Mouse (Mus musculus): Measurements from ENCODE around the gene Adm.
"Not testable (repeated sequence)": the region's sequence is repeated elsewhere in the genome, so short reads cannot be mapped to it uniquely, and the experiment has no call there.

Gene Adm

DNA sequence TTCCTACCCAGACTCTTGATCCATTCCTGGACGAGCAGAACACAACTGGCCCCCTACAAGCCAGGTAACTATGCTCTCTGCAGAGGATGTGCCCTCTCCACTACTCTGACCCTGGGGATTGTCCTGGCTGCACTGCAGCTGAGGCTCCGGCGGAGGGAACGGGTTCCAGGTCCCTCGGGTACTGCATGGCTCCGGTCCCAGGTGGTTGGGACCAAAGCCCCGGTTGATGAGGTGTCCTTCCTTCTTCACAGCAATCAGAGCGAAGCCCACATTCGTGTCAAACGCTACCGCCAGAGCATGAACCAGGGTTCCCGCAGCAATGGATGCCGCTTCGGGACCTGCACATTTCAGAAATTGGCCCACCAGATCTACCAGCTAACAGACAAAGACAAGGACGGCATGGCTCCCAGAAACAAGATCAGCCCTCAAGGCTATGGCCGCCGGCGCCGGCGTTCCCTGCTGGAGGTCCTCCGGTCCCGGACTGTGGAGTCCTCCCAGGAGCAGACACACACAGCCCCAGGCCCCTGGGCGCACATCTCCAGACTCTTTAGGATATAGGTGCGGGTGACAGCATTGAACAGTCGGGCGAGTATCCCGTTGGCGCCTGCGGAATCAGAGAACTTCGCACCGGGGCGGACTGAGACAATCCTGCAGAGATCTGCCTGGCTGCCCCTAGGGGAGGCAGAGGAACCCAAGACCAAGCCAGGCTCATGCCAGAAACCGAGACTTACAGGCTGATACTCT is 1.3 kb downstream of the Adm start:
- in situ Hi-C loops (cut with MboI): loop anchor here (10.0 kb wide), 1 partner anchor 344 kb away; no protein-coding TSS in a partner anchor

DNA sequence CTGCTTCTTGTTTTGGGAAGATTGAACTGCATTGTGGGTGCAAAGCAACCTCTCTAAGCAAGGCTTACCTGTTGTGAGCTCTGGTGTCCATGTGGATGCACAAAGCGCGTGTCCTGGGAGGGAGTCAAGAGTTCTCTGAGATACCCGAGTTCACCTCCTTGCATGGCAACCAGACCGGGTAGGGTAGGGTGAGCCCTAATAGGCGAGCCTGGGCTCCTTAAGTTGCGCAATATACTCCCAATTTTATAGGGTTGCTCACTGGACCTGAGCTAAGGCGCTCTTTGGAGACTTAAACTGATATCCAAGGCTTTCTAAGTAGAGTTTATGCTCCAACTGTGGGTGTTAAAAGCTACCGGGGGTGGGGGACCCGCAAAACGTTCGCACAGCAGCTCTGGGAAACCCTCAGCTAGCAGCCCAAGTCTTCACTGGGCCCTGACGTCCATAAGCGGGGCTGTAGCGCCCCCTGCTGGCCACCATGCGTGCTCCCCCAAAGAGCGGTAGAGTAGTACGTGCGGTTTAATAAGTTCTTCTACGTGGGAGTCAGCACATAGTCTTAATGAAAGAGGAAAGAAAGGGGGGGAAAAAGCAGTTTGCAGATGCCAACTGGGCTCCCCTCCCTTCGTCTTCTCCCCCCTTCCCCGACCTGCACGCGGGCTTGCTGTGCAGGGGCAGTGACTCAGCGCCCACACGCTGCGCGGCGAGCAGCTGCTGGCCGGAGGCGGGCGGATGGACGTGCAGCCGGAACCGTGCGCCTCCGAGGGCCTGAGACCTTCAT is 2.6 kb downstream of the Adm start:
- in situ Hi-C loops (cut with MboI): loop anchor here (10.0 kb wide), 1 partner anchor 345 kb away; no protein-coding TSS in a partner anchor

DNA sequence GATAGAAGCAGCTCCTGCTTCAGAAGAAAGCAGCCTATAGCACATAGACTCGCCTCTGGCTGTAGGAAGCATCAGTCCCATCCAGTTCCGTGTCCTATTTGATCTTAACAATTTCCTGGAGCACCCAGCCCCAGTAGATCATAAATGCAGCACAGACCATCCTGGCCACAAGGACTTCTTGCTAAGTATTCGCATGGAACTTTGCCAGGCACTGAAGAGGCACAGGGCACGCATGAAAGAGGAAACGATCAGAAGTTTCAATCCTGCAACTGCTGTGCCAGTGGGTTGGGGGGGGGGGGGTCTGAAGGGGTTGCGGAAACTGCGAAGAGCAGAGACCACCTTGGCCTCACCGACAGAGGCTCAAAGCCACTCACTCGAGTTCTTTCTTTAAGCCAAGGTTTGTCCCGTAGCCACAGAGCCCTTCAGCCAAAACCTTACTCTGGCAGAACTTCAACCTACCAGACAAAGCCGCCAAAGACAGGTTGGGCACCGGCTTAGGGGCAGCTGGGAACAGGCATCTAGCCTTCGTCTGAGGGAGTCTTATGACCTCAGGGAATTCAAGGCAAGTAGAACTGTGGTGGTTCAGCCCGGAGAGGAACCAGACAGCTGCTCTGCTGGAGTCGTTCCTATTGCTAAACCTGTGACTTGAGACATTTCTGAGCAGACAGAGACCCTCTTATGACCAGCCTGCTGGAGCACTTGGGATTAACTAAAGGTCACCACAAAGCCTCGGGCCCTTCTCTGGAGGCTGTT is 3.9 kb downstream of the Adm start:
- in situ Hi-C loops (cut with MboI): no loop called here

DNA sequence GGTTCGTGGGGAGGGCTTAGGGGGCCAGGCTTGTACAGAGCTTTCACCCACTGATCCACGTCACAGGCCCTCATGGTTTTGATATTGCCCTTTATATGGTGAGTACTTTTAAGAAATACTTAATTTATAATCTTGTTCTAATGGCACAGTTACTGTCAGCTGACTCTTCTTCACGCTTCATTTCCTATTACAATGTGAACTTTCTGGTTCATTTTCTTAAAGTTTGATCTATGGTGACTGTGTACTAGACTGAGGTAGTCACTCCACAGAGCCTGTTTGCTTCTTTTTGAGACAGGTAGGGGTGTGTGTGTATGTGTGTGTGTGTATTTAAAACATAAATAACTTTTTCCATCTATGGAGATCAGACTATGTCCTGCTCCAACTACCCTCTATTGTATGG is 8.5 kb downstream of the Adm start:
- in situ Hi-C loops (cut with MboI): no loop called here

DNA sequence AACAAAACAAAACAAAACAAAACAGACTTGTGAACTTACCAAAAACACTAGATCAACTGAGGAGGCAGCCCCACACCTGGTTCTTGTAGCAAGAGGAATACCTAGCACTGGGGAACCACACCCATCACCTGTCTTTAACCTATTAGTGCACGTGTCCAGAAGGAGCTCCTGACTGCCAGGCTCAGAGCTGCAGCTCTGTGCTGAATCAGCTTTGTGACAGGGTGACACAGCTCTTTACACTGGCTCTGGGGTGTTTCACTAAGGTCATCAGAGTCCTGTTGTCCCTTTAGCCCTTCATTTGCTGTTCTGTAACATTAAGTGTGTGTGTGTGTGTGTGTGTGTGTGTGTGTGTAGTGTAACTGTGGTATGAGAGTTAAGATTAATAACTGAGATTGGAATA is 9.1 kb downstream of the Adm start:
- in situ Hi-C loops (cut with MboI): no loop called here

DNA sequence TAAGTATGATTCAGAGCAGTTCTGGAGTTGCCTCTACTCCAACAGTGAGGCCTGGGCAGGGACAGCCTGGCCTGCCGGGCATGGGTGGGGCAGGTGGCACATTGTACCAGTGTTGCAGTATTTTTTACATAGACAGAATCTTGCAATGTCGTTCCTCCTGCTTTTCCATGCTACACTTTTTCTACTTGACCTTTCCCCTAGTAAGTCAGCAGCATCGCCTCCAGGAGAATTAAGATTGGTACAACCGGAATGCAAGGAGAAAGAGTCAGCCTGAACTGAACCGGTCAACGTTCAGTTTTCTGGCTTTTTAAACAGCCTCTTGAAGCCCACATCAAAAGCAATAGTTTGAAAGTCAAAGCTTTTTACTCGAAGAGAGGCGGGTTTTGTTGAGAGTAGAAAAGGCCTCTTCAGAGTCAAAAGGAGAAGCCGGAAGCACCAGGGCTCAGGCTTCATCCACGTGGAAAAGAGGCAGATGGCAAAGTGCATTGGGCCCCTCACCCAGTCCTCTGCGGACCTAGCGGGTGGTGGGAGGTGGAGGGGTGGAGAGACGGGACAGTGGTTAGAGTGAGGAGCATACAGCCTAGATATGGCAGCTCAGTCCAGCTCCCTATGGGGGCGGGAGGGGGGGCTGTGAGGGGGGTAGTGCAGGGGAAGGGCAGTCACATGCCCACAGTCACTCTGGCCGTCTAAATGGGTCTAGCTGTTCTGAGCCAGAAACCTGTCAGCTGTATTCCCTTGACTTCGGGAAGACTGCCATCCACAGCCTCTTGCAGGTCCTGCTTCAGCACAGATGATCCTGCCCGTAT is 11.0 kb downstream of the Adm start:
- in situ Hi-C loops (cut with MboI): no loop called here

DNA sequence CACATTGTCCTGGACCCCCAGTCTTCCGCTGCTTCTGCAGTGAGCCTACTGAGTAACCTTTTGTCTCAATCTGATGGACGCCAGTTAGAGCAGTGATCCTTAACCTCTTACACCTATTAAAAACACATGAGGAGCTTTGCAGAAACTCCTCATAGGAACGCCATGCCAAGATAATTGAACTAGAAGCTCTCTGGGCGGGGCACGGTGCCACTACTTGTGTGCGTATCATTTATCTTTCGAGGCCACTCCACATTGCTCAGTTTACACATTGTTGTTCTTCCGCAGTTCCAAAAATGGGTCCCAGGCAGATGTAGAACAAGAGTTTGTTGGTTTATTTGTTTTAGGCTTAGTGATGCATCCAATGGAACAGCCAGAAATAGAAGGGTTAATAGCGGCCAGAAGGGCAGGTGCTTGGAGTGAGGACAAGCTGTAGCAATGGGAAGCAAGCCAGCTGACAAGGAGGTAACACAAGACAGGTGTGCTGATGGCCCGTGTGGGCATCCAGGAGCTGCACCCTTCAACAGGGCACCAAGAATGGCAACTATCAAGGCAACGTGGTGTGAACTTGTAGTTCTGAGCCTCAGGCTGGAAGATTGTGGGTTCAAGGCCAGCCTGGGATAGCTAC is 11.9 kb downstream of the Adm start:
- in situ Hi-C loops (cut with MboI): no loop called here

DNA sequence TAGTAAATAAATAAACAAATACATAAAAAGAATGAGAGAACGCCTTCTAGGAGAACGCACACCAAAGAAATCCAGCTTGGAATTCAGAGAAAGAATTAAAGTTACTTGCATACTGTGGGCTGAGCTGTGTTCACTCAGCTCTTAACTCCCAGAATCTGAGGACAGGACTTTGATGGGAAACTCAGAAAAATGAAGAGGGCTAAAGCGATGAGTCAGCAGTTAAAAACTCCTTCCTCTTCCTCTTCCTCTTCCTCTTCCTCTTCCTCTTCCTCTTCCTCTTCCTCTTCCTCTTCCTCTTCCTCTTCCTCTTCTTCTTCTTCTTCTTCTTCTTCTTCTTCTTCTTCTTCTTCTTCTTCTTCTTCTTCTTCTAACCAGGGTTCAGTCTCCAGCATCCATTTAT is 12.5 kb downstream of the Adm start:
- in situ Hi-C loops (cut with MboI): not testable (repeated sequence)

DNA sequence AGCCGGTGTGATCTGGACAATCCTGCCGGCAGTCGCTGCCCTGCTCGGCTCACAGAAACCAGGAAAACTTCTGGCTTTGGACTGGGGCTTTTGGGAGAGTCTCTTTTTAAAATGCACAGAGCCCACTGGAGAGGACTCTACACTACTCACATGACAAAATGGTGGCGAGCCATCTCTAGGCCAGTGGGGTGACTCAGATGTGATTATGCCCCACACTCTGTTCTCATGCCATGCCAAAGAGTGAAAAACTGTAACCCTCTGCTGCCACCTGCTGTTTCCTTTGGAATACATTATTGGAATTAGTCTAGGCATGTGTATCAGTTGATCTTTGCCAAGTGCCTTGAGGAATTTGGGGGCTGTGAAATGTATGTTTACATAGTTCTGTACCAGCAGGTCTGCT is 17.9 kb downstream of the Adm start:
- in situ Hi-C loops (cut with MboI): no loop called here

DNA sequence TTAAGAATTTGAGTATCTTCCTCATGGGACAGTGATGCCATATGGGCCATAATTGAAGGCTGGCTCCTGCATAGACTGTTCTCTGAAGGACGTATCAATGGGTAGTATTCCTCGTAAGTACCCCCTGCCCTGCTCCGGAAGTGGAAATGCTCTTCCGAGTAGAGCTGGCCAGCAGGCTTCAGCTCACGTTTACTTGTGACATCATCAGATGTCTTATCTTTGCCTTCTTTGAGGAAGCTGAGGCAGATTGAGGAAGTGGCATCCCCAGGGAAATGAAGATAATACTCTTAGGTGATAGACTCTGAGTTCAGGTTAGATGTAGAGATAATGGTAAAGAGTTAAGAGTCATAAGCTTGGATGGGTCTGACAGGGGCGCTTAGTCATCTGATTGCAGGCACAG is 18.4 kb downstream of the Adm start:
- in situ Hi-C loops (cut with MboI): no loop called here

DNA sequence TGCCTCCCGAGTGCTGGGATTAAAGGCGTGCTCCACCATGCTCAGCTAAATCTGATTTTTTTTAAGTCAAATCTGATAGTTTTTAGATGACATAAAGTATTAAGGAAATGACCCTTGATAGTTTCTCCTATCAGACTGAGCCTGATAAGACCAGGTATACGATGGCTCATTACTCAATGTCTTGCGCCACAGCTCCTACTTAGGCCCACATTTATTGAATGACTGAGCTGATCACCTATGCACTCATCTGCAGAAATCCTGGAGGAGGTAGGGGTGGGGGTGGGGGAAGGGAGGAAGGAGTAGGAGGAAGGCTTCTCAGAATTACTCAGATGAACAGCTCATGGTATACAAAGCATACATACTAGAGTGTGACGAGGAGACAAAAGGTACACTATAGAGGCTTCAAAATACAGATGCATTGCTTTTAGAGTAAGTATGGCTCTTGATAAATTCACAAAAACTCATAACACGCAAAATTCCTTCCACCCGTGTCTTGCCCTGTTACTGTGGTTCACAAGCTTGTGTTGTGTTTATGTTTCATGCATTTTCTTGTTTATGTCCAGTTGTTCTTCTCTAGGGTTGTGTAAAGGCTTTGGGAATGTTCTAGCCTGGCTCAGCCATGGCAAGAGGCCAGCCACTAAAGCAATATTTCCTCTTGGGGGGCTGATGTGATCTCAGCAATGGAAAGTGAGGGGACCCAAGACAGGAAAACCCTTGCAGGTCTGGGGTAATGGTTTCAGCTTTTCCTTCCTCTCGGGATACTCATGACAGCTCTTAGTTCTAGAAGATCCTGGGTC is 19.3 kb downstream of the Adm start:
- in situ Hi-C loops (cut with MboI): no loop called here

DNA sequence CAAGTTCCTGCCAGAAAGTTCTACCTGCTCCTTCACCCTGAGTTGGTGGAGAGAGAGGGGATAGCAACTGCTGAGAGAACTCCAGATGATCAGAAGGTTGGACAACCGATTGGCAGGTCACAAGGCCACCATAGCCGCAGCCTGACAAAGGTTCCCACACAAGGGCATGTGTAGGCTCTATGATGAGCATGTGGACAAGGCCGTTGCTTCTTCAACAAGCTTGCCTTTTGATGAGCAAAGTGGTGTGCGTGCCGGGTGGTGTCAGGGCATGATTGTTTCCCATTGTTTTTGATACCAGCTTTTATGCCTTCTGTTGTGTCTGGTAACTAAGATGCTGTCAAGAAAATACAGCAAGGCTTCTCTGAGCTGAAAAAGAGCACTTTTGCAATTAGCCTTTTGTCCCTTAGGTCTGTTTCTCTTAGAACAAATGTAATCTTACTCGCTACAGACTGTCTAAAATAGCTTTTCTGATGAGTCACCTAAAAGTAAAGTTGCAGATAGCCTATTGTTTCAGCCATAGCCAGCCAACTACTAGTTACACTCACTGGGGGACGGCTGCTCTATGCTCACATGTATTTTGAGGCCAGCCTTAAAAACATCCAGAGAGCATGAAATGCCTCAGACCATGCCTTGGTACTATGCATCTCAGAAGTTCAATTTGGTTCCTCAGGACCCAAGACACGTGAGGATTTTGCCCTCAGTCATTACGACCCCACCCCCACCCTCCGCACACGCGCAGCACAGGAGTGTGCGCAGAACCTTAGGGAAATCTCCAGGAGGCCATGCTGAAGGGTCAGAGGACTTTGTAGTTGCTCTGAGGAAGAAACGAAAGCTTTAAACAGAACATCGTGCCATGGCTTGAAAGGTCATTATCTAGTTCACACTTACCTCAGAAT is 20.3 kb downstream of the Adm start:
- in situ Hi-C loops (cut with MboI): no loop called here

DNA sequence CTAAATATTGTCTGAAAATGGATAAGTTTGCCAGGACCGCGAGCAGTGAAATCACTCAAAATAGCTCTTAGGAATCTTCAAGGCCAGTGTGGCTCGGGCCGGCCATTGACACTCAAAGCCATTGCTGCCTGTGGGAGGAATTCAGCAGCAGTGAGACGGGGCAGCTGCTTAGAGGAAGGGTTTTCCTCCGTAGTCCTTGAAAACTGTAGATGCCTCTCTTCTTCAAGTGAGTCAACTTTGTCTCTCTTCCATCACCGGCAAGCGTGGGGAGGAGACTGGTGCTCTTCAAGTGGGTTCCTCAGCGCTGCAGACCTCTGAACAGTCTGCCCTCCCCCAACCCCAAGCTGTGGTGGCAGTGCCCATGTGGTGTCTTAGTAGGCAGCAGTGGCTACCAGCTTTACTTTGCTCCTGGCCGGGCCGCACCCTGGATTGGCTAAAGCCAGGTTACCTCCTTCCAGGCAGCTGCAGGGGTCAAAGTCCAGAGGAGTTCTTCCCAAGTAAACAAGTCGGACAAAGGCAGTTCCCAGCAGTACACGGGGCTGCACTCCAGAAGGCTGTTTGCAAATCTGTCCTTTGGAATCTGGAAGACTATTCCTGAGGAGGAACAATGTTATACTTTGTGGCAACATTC is 21.1 kb downstream of the Adm start:
- in situ Hi-C loops (cut with MboI): no loop called here

DNA sequence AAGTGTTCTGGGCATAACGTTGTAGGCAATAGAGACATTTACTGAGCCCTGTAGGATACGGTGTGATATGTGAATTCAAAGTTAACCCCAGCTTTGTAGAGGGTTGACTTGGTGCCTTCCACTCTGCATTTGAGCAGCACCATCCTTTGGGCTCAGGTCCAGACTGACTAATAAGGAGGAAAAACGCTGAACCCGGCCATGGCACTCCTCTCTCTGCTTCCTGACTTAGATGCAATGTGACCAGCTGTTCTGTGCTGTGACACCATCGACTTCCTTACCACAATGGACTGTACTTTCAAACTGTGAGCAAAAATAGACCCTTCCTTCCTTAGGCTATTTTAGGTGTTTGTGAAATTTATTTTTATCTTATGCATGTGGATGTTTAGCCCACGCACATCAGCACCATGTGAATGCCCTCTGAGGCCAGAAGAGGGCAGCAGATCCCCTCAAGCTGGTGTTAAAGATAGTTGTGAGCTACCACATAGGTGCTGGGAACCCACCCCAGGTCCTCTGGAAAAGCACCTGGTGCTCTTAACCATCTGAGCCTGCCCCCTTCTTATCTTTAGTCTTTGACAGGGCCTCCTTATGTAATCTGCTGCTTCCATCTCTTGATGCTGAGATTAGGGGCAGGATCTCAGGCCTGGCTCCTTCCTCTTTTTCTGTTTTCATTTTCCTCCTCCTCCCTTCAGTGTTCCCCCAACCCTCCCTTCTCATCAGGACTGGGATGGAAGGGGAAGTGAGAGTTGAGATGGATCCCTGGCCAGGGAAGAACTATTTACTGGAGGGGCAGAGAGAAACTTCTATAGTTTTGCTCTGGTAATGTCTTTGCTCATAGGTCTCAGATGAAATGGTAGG is 21.9 kb downstream of the Adm start:
- in situ Hi-C loops (cut with MboI): no loop called here

DNA sequence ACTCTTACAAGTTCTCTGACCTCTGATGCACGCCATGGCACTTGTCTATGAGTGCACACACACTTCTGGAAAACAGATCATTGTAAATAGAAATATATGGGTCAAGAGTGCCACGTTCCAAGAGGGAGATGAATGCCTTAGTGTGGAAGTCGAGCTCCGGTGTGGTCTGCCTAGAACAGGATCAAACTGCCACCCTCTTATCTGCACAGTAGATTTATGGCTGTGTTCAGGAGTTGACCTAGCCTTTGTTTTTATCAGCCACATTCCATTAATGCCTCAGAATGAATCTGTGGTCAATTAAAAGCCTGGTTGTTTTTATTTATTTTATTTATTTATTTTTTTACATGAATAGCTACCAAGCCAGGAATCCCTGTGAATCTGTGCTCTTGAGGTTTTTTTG is 23.0 kb downstream of the Adm start:
- in situ Hi-C loops (cut with MboI): no loop called here

DNA sequence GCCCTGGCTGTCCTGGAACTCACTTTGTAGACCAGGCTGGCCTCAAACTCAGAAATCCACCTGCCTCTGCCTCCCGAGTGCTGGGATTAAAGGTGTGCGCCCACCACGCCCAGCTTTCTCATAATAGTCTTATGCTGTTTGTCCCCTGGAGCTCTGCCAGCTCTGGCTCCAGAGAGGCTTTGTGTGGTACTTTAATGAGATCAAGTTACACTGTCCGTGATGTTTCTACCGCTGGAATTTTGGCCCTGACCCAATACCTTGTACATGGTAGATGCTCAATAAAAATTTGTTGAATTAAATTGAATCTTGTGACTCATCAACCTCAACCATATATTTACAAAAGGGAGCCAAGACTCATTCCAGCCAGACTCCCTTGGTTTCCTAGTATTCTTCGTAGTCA is 23.6 kb downstream of the Adm start:
- in situ Hi-C loops (cut with MboI): no loop called here

DNA sequence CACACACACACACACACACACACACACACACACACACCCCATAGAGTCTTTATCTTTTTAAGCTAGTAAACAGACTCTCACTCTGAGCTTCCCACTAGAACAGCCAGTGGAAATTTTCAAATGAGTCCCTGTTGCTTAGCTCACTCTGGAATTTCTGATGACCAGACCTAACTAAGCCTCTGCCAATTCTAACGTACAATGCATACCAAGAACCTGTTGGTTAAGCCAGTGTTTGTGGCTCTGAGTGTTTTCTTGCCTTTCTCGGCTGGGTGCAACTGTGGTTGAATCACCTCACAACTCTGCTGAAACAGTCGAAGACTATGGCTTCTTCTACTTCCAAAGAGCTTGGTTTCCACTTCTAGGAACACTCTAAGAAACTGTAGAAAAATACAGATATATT is 27.8 kb downstream of the Adm start:
- in situ Hi-C loops (cut with MboI): no loop called here

DNA sequence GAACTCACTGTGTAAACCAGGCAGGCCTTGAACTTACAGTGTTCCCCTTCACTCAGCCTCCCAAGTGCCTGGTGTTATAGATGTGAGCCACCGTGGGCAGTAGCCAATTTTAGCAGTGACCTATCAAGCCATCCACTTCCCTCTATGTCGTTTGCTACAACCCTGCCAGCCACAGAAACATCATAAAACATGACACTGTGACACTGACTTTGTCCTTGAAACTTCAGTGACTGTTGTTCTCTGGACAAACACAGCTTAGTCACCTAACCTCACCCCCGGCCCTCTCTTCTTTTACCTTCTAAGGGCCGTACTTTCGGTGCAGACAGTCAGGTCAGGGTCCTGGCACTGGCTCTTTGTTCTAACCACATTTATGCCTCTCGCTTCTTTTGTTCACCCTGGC is 28.5 kb downstream of the Adm start:
- in situ Hi-C loops (cut with MboI): no loop called here

Measured in mature B cell (primary cell).